In genomic region chr13:95531273-95532045, GRCm38 (mm10) we compare ENCODE assay signal across 15 mouse cellular contexts. TPM values are rescaled to one million over a fixed set of nuclear protein-coding genes. Genes with fewer than 3 reads are reported as not detected.
DNase-seq lines count a peak whose midpoint lies in the region; ATAC-seq and TF ChIP-seq lines count a peak whose summit lies in the region.
"Had no signal": no experiment of that assay in that cellular context is flagged by ENCODE, and none has a peak within 500 bp of the region (broad histone marks: within the 10 kb centered on the region; RNA-seq: fewer than 3 reads in every experiment).

No protein-coding gene starts in this region.

- H3K36me3 ChIP-seq in hindbrain, embryonic 10.5 days, result no peaks in the 10 kb centered on the region
- H3K36me3 ChIP-seq in hindbrain, embryonic 13.5 days, result no peaks in the 10 kb centered on the region
- no peaks in the 10 kb centered on the region for H3K36me3 ChIP-seq in E14TG2a.4 (ENCODE audit: insufficient read depth, low read length)
- no peaks in the 10 kb centered on the region for H3K36me3 ChIP-seq in embryonic facial prominence, embryonic 12.5 days
- H3K36me3 ChIP-seq in limb, embryonic 10.5 days, result no peaks in the 10 kb centered on the region
- H3K36me3 ChIP-seq: limb, embryonic 13.5 days had no signal

- no peak overlapping the region for H3K9ac ChIP-seq in hindbrain, embryonic 13.5 days
- H3K9ac ChIP-seq in embryonic facial prominence, embryonic 12.5 days, result 0 out of 2 replicates have a peak overlapping the region, but pooled peaks have one; percentile 10
- H3K9ac ChIP-seq: limb, embryonic 13.5 days had no signal

- peak; percentile 70 for DNase-seq in hindbrain, embryonic 10.5 days (ENCODE audit: low spot score)
- DNase-seq in limb, embryonic 10.5 days (ENCODE audit: low spot score), result no peak
- no peak for DNase-seq in right cerebral cortex, postnatal 25 days
- DNase-seq in layer of hippocampus, adult 8-10 months (ENCODE audit: low spot score in 2 of 2), result no peak
- no peak for DNase-seq in B cell, adult 2 months
- DNase-seq: cerebellum, postnatal 25 days; heart, postnatal 14 days; thymus, adult 18-20 months had no signal

- whole genome bisulfite sequencing in hindbrain, embryonic 10.5 days, result 27% methylated on average over 9 of the region's 9 CpGs
- 21% methylated on average over 9 of the region's 9 CpGs for WGBS in hindbrain, embryonic 13.5 days
- 34% methylated on average over 9 of the region's 9 CpGs for WGBS in embryonic facial prominence, embryonic 12.5 days
- WGBS in limb, embryonic 10.5 days, result 39% methylated on average over 9 of the region's 9 CpGs

- H3K4me3 ChIP-seq in hindbrain, embryonic 10.5 days, result peak overlapping the region; percentile 16; the same call in 1 of the 2 replicates
- no peak overlapping the region for H3K4me3 ChIP-seq in hindbrain, embryonic 13.5 days
- H3K4me3 ChIP-seq in E14TG2a.4 (replicated peaks; ENCODE audit: low read length), result peak overlapping the region; percentile 21; the same call in 1 of the 2 replicates
- no peak overlapping the region for H3K4me3 ChIP-seq in embryonic facial prominence, embryonic 12.5 days
- H3K4me3 ChIP-seq in limb, embryonic 10.5 days, result no peak overlapping the region
- H3K4me3 ChIP-seq: limb, embryonic 13.5 days; megakaryocyte, embryonic 14.5 days had no signal

- peaks cover 58% of the 10 kb centered on the region for H3K4me1 ChIP-seq in hindbrain, embryonic 10.5 days (replicated peaks)
- H3K4me1 ChIP-seq in hindbrain, embryonic 13.5 days (replicated peaks), result peaks cover 26% of the 10 kb centered on the region
- H3K4me1 ChIP-seq in E14TG2a.4 (replicated peaks; ENCODE audit: low read depth, low read length), result peaks cover 74% of the 10 kb centered on the region
- peaks cover 22% of the 10 kb centered on the region for H3K4me1 ChIP-seq in embryonic facial prominence, embryonic 12.5 days
- peaks cover 37% of the 10 kb centered on the region for H3K4me1 ChIP-seq in limb, embryonic 10.5 days

- peaks cover 31% of the 10 kb centered on the region for H3K27me3 ChIP-seq in hindbrain, embryonic 10.5 days (ENCODE audit: insufficient read depth, poor library complexity, severe bottlenecking)
- peaks cover 14% of the 10 kb centered on the region for H3K27me3 ChIP-seq in hindbrain, embryonic 13.5 days
- H3K27me3 ChIP-seq in E14TG2a.4 (ENCODE audit: insufficient read depth, low read length), result no peaks in the 10 kb centered on the region
- H3K27me3 ChIP-seq in embryonic facial prominence, embryonic 12.5 days, result peaks cover 6% of the 10 kb centered on the region
- H3K27me3 ChIP-seq in limb, embryonic 10.5 days (ENCODE audit: low read depth, poor library complexity, severe bottlenecking), result peaks cover 41% of the 10 kb centered on the region

- no peak for ATAC-seq in hindbrain, embryonic 13.5 days (ENCODE audit: low FRiP score)
- ATAC-seq in embryonic facial prominence, embryonic 12.5 days (ENCODE audit: insufficient number of reproducible peaks, insufficient read depth, low FRiP score, low TSS enrichment), result no peak

- no peak for TF ChIP-seq CTCF in E14TG2a.4 (conservative IDR thresholded peaks at IDR 0.05; ENCODE audit: low read length)

- no peak overlapping the region for H3K4me2 ChIP-seq in hindbrain, embryonic 13.5 days
- no peak overlapping the region for H3K4me2 ChIP-seq in embryonic facial prominence, embryonic 12.5 days (replicated peaks)
- H3K4me2 ChIP-seq: limb, embryonic 13.5 days had no signal

- no peaks in the 10 kb centered on the region for H3K9me3 ChIP-seq in hindbrain, embryonic 10.5 days
- H3K9me3 ChIP-seq in hindbrain, embryonic 13.5 days, result no peaks in the 10 kb centered on the region
- H3K9me3 ChIP-seq in E14TG2a.4 (ENCODE audit: low read length), result no peaks in the 10 kb centered on the region
- H3K9me3 ChIP-seq in embryonic facial prominence, embryonic 12.5 days, result no peaks in the 10 kb centered on the region
- no peaks in the 10 kb centered on the region for H3K9me3 ChIP-seq in limb, embryonic 10.5 days (replicated peaks)
- H3K9me3 ChIP-seq: limb, embryonic 13.5 days had no signal

- H3K27ac ChIP-seq in hindbrain, embryonic 10.5 days, result peak overlapping the region; percentile 64
- H3K27ac ChIP-seq in hindbrain, embryonic 13.5 days, result no peak overlapping the region
- no peak overlapping the region for H3K27ac ChIP-seq in embryonic facial prominence, embryonic 12.5 days
- peak overlapping the region; percentile 20; the same call in 1 of the 2 replicates for H3K27ac ChIP-seq in limb, embryonic 10.5 days
- H3K27ac ChIP-seq: limb, embryonic 13.5 days had no signal

RNA-seq across cellular contexts. Expression of gene F2rl1, which starts 6.4 kb away (rescaled TPM):
- 0.05 and 0.07 TPM in 2 replicates for polyA plus RNA-seq in hindbrain, embryonic 10.5 days (2016; fragmentation: Nextera tagmentation; extraction: Ambion mirVana)
- polyA plus RNA-seq in hindbrain, embryonic 13.5 days (2015; fragmentation: Nextera tagmentation; extraction: Ambion mirVana), result not detected in 2 replicates
- polyA plus RNA-seq in embryonic facial prominence, embryonic 12.5 days (2016; fragmentation: Nextera tagmentation; extraction: Ambion mirVana), result 0.73 and 0.82 TPM in 2 replicates
- polyA plus RNA-seq in limb, embryonic 10.5 days (2016; fragmentation: Nextera tagmentation; extraction: Ambion mirVana), result not detected in 2 replicates
- under 1 TPM in 3 of 4 experiments, not detected in 1; 0.26 to 0.32 (median 0.29) TPM for total RNA-seq in layer of hippocampus, adult 8-10 months (2022)
- polyA plus RNA-seq: C2C12; neural tube, embryonic 14.5 days had no signal

RNA-seq across cellular contexts. Expression of gene S100z, which starts 52.9 kb away (rescaled TPM):
- not detected in 2 replicates for polyA plus RNA-seq in hindbrain, embryonic 10.5 days (2016; fragmentation: Nextera tagmentation; extraction: Ambion mirVana)
- not detected in 2 replicates for polyA plus RNA-seq in hindbrain, embryonic 13.5 days (2015; fragmentation: Nextera tagmentation; extraction: Ambion mirVana)
- polyA plus RNA-seq in embryonic facial prominence, embryonic 12.5 days (2016; fragmentation: Nextera tagmentation; extraction: Ambion mirVana), result 1.6 and 4.2 TPM in 2 replicates
- not detected in 2 replicates for polyA plus RNA-seq in limb, embryonic 10.5 days (2016; fragmentation: Nextera tagmentation; extraction: Ambion mirVana)
- not detected for total RNA-seq in layer of hippocampus, adult 8-10 months (2022)
- total RNA-seq: heart, postnatal 14 days had no signal
- polyA plus RNA-seq: C2C12; limb, embryonic 13.5 days; neural tube, embryonic 14.5 days had no signal

Comparison
In these comparisons a context has a peak if more than half of its experiments do, and no peak if none do; other contexts are left out.
1. H3K27ac ChIP-seq: peak in hindbrain, embryonic 10.5 days (single experiment) and limb, embryonic 10.5 days (single experiment); none in hindbrain, embryonic 13.5 days (single experiment) and embryonic facial prominence, embryonic 12.5 days (single experiment).
2. H3K4me3 ChIP-seq: peak in hindbrain, embryonic 10.5 days (single experiment) and E14TG2a.4 (single experiment); none in hindbrain, embryonic 13.5 days (single experiment), embryonic facial prominence, embryonic 12.5 days (single experiment) and limb, embryonic 10.5 days (single experiment).